Mouse (Mus musculus) kidney, adult 2 months (tissue): ENCODE results near the gene Tanc1.

Experiments used
- CTCF ChIP-seq: fragments of 200-500 bp; conservative IDR thresholded peaks from 2 replicates; pipeline ENCODE4 v1.5.1; 2011; ENCODE audit warnings: low read depth, mild to moderate bottlenecking, control low read depth, low read length, moderate library complexity, mixed read lengths; ENCODE audit not compliant: insufficient read depth, insufficient read length
- POLR2A ChIP-seq: fragments of 200-500 bp; IDR thresholded peaks from one replicate; pipeline ENCODE4 v1.6.1; 2011; ENCODE audit warnings: low read depth, low read length, control low read depth

DNA sequence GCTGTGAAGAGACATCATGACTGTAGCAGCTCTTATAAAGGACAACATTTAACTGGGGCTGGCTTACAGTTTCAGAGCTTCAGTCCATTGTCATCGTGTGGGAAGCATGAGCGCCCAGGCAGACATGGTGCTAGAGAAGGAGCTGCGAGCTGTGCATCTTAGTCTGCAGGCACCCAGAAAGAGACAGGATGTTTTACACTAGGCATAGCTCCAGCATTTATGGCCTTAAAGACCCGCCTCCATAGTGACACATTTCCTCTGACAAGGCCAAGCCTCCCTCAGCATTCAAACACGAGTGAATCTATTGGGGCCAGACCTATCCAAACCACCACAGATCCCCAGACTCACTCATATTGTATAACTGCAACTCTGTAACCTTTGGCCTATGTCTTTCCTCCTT, 54.7 kb downstream of the Tanc1 start:
- TF ChIP-seq POLR2A (no peak), CTCF (no peak)
